Mouse (Mus musculus) testis, adult 2 months (tissue): Measurements from ENCODE around the gene Catsper4. TPM values are rescaled to one million over a fixed set of nuclear protein-coding genes. Genes with fewer than 3 reads are reported as not detected.

Experiments used
- H3K27ac ChIP-seq: fragments of 200-500 bp; 2 replicates; pipeline ENCODE4 v1.5.1; 2012; ENCODE audit warnings: low read depth, low read length; ENCODE audit not compliant: control insufficient read depth, insufficient read depth
- H3K27me3 ChIP-seq: fragments of 200-500 bp; 2 replicates; pipeline ENCODE4 v1.6.1; 2012; ENCODE audit warnings: mild to moderate bottlenecking, low read length, moderate library complexity; ENCODE audit not compliant: control insufficient read depth, insufficient read depth
- H3K36me3 ChIP-seq: fragments of 200-500 bp; 2 replicates; pipeline ENCODE4 v1.6.1; 2012; ENCODE audit warnings: mild to moderate bottlenecking, low read length; ENCODE audit not compliant: control insufficient read depth, insufficient read depth
- H3K4me1 ChIP-seq: fragments of 200-500 bp; 2 replicates; pipeline ENCODE4 v1.6.1; 2012; ENCODE audit warnings: low read length; ENCODE audit not compliant: control insufficient read depth, insufficient read depth
- H3K4me3 ChIP-seq: fragments of 200-500 bp; 2 replicates; pipeline ENCODE4 v1.5.1; 2012; ENCODE audit warnings: low read depth, mild to moderate bottlenecking, low read length, moderate library complexity, mixed read lengths; ENCODE audit not compliant: control insufficient read depth
- CTCF ChIP-seq: fragments of 200-500 bp; IDR thresholded peaks from 2 replicates; pipeline ENCODE4 v1.5.1; 2012; ENCODE audit warnings: low read depth, mild to moderate bottlenecking, inconsistent platforms, low read length, moderate library complexity; ENCODE audit not compliant: control insufficient read depth, insufficient read depth, insufficient replicate concordance
- POLR2A ChIP-seq: fragments of 200-500 bp; IDR thresholded peaks from 2 replicates; pipeline ENCODE4 v1.6.1; 2012; ENCODE audit warnings: low read depth, mild to moderate bottlenecking, inconsistent platforms, low read length, moderate library complexity; ENCODE audit not compliant: control insufficient read depth
- polyA plus RNA-seq: library from polyadenylated mRNA; depleted of rRNA; stranded (reverse); fragments of >200 nt; gene quantifications from 2 replicates; pipeline ENCODE4 v1.2.3, GENCODE M21; 2012

Catsper4 gene
- polyA plus RNA-seq, 1 experiment = 126 TPM

DNA sequence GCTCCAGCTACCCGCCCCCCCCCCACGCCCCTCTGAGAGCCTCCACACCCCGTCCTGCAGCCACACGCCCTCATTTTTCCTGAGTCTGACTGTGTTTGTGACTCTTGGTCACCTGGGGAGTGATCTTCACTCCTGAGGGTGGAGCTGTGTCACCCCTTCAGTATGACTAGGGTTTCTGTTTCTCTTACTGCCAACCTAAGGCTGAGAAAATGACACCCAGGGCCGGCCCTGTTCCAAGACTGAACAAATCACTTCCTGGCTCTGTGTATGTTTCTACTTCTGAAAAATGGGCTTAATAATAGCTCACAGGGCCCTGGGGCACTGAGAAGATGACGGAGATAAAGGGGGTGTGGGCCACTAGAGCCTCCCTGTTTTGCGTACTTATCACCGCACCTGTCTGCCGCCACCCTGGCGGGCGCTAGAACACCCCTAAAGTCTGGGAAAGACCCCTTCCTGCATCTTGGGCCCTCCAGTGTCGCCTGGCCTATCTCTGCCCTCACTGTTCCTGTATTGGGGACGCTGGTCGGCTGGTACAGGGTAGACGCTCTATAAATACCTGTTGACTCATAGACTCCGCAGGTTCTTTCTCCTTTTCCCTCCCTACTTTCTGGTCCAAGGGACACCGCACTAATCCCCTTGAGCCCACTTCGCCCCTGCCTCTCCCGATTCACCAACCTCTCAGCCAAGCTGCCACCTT is 10.5 kb upstream of the Catsper4 start:
- Histone ChIP-seq H3K4me3 (peak overlapping the region; percentile 4; the same call in 1 of the 2 replicates), H3K4me1 (peaks cover 11% of the 10 kb centered on the region), H3K36me3 (no peaks in the 10 kb centered on the region), H3K27ac (no peak overlapping the region), H3K27me3 (no peaks in the 10 kb centered on the region)
- TF ChIP-seq CTCF = no peak
- TF ChIP-seq POLR2A = no peak

DNA sequence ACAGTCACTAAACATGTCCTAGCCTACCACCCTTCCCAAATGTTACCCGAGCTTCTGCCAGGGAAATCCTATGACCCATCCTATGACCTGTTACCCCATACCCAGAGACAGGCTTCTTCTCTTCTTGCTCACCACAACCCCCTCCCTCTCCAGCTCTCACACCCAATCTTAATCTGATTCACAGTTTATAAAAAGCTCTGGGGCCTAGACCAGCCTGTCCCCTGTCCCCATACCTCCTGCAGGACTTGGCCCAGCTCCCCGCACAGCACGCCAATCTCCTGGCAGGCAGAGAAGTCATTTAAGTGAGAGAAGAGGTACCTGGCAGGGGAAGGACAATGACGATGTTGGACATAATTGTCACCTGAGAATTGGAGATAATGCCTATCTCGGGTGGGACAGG is 7.7 kb upstream of the Catsper4 start:
- no peak for TF ChIP-seq CTCF
- TF ChIP-seq POLR2A = no peak
- Histone ChIP-seq H3K27me3 (no peaks in the 10 kb centered on the region), H3K36me3 (no peaks in the 10 kb centered on the region), H3K27ac (no peak overlapping the region), H3K4me1 (peaks cover 11% of the 10 kb centered on the region), H3K4me3 (no peak overlapping the region)

GRCm38 (mm10) chr4:134230431-134230830 is 3.2 kb upstream of the Catsper4 start:
- Histone ChIP-seq H3K36me3 (no peaks in the 10 kb centered on the region), H3K27ac (no peak overlapping the region), H3K27me3 (no peaks in the 10 kb centered on the region), H3K4me1 (no peaks in the 10 kb centered on the region; the same call in 1 of the 2 replicates), H3K4me3 (no peak overlapping the region)
- TF ChIP-seq CTCF = no peak
- no peak for TF ChIP-seq POLR2A

GRCm38 (mm10) chr4:134222793-134223600 is 4.2 kb downstream of the Catsper4 start:
- Histone ChIP-seq H3K27ac (no peak overlapping the region), H3K4me3 (no peak overlapping the region), H3K4me1 (no peaks in the 10 kb centered on the region; the same call in 1 of the 2 replicates), H3K27me3 (no peaks in the 10 kb centered on the region), H3K36me3 (no peaks in the 10 kb centered on the region)
- TF ChIP-seq CTCF (no peak), POLR2A (no peak)

GRCm38 (mm10) chr4:134206488-134207053 is 20.6 kb downstream of the Catsper4 start:
- H3K4me1 ChIP-seq = no peaks in the 10 kb centered on the region
- no peak overlapping the region for H3K27ac ChIP-seq
- H3K4me3 ChIP-seq = no peak overlapping the region

GRCm38 (mm10) chr4:134203340-134203896 is 23.8 kb downstream of the Catsper4 start:
- no peak for TF ChIP-seq POLR2A
- TF ChIP-seq CTCF = no peak
- Histone ChIP-seq H3K27me3 (no peaks in the 10 kb centered on the region), H3K36me3 (no peaks in the 10 kb centered on the region), H3K4me1 (no peaks in the 10 kb centered on the region), H3K27ac (no peak overlapping the region), H3K4me3 (no peak overlapping the region)

More at GRCm38 (mm10) chr4:134206488-134207053, 20.6 kb downstream of the Catsper4 start:
- no peaks in the 10 kb centered on the region for H3K27me3 ChIP-seq
- no peaks in the 10 kb centered on the region for H3K36me3 ChIP-seq
- TF ChIP-seq POLR2A (no peak), CTCF (no peak)

DNA sequence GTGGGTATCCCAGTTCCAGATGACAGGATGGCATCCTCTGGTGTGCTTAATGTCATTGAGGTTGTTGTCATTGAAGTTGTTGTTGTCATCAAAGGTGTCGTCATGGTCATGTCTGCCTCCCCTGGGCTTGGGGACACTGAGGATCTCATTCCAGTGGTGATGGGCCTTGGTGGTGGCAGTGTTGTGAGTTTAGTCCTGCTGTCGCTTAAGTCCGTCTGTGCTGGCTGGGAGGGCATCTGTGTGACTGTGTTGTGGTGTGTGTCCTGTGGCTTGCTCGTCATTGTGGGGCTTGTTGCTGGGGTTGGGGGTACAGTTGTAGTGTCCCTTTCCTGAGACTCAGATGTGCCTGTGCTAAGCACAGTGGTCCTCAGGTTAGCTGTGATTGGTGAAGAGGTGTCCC is 24.3 kb downstream of the Catsper4 start, which contains the start of gene Gm7534:
Gene Gm7534 (minus strand): TSS at position 101 of the 400 bp plus-strand sequence.
- H3K36me3 ChIP-seq = no peaks in the 10 kb centered on the region
- no peak within 1 kb of the TSS for H3K27ac ChIP-seq
- H3K4me3 ChIP-seq = no peak within 1 kb of the TSS
- H3K27me3 ChIP-seq = no peaks in the 10 kb centered on the region
- H3K4me1 ChIP-seq = no peaks in the 10 kb centered on the region
- TF ChIP-seq CTCF = no peak
- TF ChIP-seq POLR2A = no peak
